Mouse (Mus musculus) lung, embryonic 16.5 days (tissue): ENCODE measurements around the gene Asns. TPM values are rescaled to one million over a fixed set of nuclear protein-coding genes. Genes with fewer than 3 reads are reported as not detected.
"Not testable (repeated sequence)": the region's sequence is repeated elsewhere in the genome, so short reads cannot be mapped to it uniquely, and the experiment has no call there.

Experiments
- ATAC-seq: fragments of 200-750 bp; cut with Nextera tagmentation; 2 replicates; pipeline ENCODE4 v1.8.0; 2017; ENCODE audit warnings: low read depth, mild to moderate bottlenecking, moderate library complexity
- H3K27ac ChIP-seq: fragments of 300-500 bp; sonication (generic); 2 replicates; pipeline ENCODE4 v1.5.1; 2014; ENCODE audit warnings: mild to moderate bottlenecking, control low read depth, low read length
- H3K27me3 ChIP-seq: fragments of 300-500 bp; sonication (generic); 2 replicates; pipeline ENCODE4 v1.6.1; 2014; ENCODE audit warnings: low read depth, low read length, mixed read lengths; ENCODE audit not compliant: control insufficient read depth, insufficient read depth
- H3K36me3 ChIP-seq: fragments of 300-500 bp; sonication (generic); 2 replicates; pipeline ENCODE4 v1.6.1; 2014; ENCODE audit warnings: low read length; ENCODE audit not compliant: control insufficient read depth, insufficient read depth
- H3K4me1 ChIP-seq: fragments of 300-500 bp; sonication (generic); replicated peaks from 2 replicates; pipeline ENCODE4 v1.6.1; 2014; ENCODE audit warnings: low read length, mixed read lengths; ENCODE audit not compliant: control insufficient read depth, insufficient read depth
- H3K4me2 ChIP-seq: fragments of 300-500 bp; sonication (generic); 2 replicates; pipeline ENCODE4 v1.6.1; 2014; ENCODE audit warnings: low read depth, low read length, control low read depth
- H3K4me3 ChIP-seq: fragments of 300-500 bp; sonication (generic); 2 replicates; pipeline ENCODE4 v1.5.1; 2014; ENCODE audit warnings: mild to moderate bottlenecking, low read length, control low read depth
- H3K9ac ChIP-seq: fragments of 300-500 bp; sonication (generic); 2 replicates; pipeline ENCODE4 v1.6.1; 2014; ENCODE audit warnings: low read length, control low read depth
- H3K9me3 ChIP-seq: fragments of 300-500 bp; sonication (generic); 2 replicates; pipeline ENCODE4 v1.6.1; 2016; ENCODE audit warnings: low read length; ENCODE audit not compliant: control insufficient read depth
- WGBS: fragments of 180-500 bp; shearing (Covaris S2); extraction: QIAGEN DNeasy Blood & Tissue Kit; methylation state at CpG from one replicate; pipeline ENCODE4 v1.1.7; 2014; 5-methylcytosine and 5-hydroxymethylcytosine counted together
- polyA plus RNA-seq: library from polyadenylated mRNA; unstranded; fragments of >200 nt; fragmentation: Nextera tagmentation; extraction: Ambion mirVana; gene quantifications from 2 replicates; pipeline ENCODE4 v1.2.1, GENCODE M21; 2015

Asns gene
- polyA plus RNA-seq, 1 experiment from 2014 or later = 43.6 TPM

GRCm38 (mm10) chr6:7668332-7668731 is 24.7 kb downstream of the Asns start:
- no peak for ATAC-seq
- 76% methylated on average over 5 of the region's 5 CpGs for WGBS

DNA sequence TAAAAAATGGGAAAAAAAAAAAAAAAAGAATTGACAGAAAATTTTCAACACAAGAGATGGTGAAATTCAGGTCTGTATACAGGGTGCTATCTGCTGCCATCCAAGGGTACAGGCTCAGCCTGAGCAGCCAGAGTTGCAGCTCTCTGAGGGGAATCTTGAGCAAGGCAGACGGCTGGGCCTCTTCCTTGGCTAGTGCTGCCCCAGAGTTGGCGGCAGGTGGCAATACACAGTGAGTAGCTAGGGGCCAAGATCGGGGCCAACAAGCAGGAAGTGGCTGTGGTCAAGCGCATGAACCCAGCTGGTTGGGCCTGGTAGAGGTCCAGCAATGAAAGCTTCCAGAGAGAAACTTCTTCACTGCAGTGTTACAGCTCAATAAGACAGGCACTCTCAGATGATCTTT is 27.2 kb downstream of the Asns start:
- H3K9me3 ChIP-seq, ATAC-seq, H3K9ac ChIP-seq, H3K4me3 ChIP-seq, H3K36me3 ChIP-seq, H3K4me2 ChIP-seq, H3K4me1 ChIP-seq, H3K27ac ChIP-seq, H3K27me3 ChIP-seq: not testable (repeated sequence)
- WGBS = 85% methylated on average over 4 of the region's 4 CpGs

More at GRCm38 (mm10) chr6:7668332-7668731, 24.7 kb downstream of the Asns start:
- H3K9ac ChIP-seq = no peak overlapping the region
- no peak overlapping the region for H3K4me3 ChIP-seq
- no peaks in the 10 kb centered on the region for H3K36me3 ChIP-seq
- no peaks in the 10 kb centered on the region for H3K27me3 ChIP-seq
- H3K9me3 ChIP-seq = no peaks in the 10 kb centered on the region
- H3K4me2 ChIP-seq = no peak overlapping the region
- H3K27ac ChIP-seq = no peak overlapping the region
- H3K4me1 ChIP-seq = no peaks in the 10 kb centered on the region

DNA sequence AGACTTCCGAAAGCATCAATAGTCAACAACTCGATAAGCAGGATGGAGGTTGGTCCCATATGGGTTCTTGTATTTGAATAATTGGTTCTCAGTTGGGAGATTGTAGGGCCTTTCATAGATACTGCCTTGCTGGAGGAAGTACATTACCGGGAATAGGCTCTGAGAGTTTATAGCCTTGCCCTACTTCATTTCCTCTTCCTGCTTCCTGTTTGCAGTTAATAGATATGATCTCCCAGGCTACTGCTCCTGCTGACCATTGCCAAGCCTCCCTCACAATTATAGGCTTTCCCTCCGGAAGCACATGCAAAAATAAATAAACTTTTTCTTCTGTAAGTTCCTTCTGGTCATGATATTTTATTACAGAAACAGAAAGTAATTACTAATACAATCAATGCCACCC is 31.6 kb downstream of the Asns start:
- ATAC-seq = peak; percentile 62
- no peak overlapping the region for H3K4me3 ChIP-seq
- no peak overlapping the region for H3K27ac ChIP-seq
- no peaks in the 10 kb centered on the region for H3K36me3 ChIP-seq
- no peaks in the 10 kb centered on the region for H3K27me3 ChIP-seq
- no peak overlapping the region for H3K4me2 ChIP-seq
- no peaks in the 10 kb centered on the region for H3K4me1 ChIP-seq
- H3K9ac ChIP-seq = no peak overlapping the region
- no peaks in the 10 kb centered on the region for H3K9me3 ChIP-seq
- 61% methylated on average over 4 of the region's 4 CpGs for WGBS

- ATAC-seq = no peak
- H3K9me3 ChIP-seq = no peaks in the 10 kb centered on the region
- no peaks in the 10 kb centered on the region for H3K4me1 ChIP-seq
- H3K27me3 ChIP-seq = no peaks in the 10 kb centered on the region
- no peak overlapping the region for H3K4me3 ChIP-seq
- no peaks in the 10 kb centered on the region for H3K36me3 ChIP-seq
- H3K4me2 ChIP-seq = no peak overlapping the region
- H3K27ac ChIP-seq = no peak overlapping the region
- no peak overlapping the region for H3K9ac ChIP-seq
- 47% methylated on average over 5 of the region's 5 CpGs for WGBS
Measured at GRCm38 (mm10) chr6:7660377-7661080, 32.5 kb downstream of the Asns start.

DNA sequence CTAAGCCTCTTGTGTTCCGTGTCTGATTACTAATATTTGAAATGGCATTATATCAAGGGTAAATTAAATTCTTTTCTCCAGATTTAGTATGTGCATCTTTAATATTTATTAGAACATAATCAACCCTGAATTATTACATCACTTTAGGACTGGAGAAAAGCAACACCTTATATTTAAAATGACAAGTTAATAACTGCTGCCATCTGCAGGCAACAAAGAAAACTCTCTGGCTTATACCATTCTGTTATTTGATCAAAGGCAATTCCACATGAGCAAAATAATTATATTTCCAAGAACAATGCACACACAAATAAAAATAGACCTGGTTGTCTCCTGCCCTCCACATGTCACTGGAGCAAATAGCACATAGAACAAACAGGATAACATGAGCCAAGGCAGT is 36.5 kb downstream of the Asns start:
- no peak overlapping the region for H3K4me2 ChIP-seq
- WGBS = 79% methylated on average over 1 of the region's 1 CpGs
- no peaks in the 10 kb centered on the region for H3K27me3 ChIP-seq
- no peak overlapping the region for H3K9ac ChIP-seq
- H3K9me3 ChIP-seq = no peaks in the 10 kb centered on the region
- no peak overlapping the region for H3K4me3 ChIP-seq
- H3K27ac ChIP-seq = no peak overlapping the region
- H3K4me1 ChIP-seq = no peaks in the 10 kb centered on the region
- no peak for ATAC-seq
- no peaks in the 10 kb centered on the region for H3K36me3 ChIP-seq

GRCm38 (mm10) chr6:7648458-7648857 is 44.6 kb downstream of the Asns start:
- no peak overlapping the region for H3K27ac ChIP-seq
- no peak for ATAC-seq
- no peaks in the 10 kb centered on the region for H3K4me1 ChIP-seq
- H3K9me3 ChIP-seq = no peaks in the 10 kb centered on the region
- no peak overlapping the region for H3K9ac ChIP-seq
- H3K4me3 ChIP-seq = no peak overlapping the region
- no peaks in the 10 kb centered on the region for H3K27me3 ChIP-seq
- H3K36me3 ChIP-seq = no peaks in the 10 kb centered on the region
- H3K4me2 ChIP-seq = no peak overlapping the region

Other genes starting within 250 kb of the Asns start
- gene Tac1, start 138.4 kb downstream of the Asns start, polyA plus RNA-seq = 1.4 TPM in 1 of 2 replicates, not detected in the other
- 4.1 and 4.6 TPM in 2 replicates for gene C1galt1, start 151.6 kb upstream of the Asns start, polyA plus RNA-seq